Mouse (Mus musculus): ENCODE data around the gene Per2. TPM values are rescaled to one million over a fixed set of nuclear protein-coding genes. Genes with fewer than 3 reads are reported as not detected.

The Per2 gene
- total RNA-seq, 2 experiments from 2014 or later, result 16.1 to 18.6 TPM

GRCm38 (mm10) chr1:91435606-91436130, 23.5 kb downstream of the Per2 start:
- DNase-seq (ENCODE audit: low spot score in 2 of 2), result no peak

GRCm38 (mm10) chr1:91434905-91435304, 24.2 kb downstream of the Per2 start:
- DNase-seq (ENCODE audit: low spot score in 2 of 2), result no peak

- DNase-seq (ENCODE audit: low spot score in 2 of 2), result no peak
Measured at GRCm38 (mm10) chr1:91430761-91431160, 28.4 kb downstream of the Per2 start.

- DNase-seq (ENCODE audit: low spot score in 2 of 2), result no peak
Measured at GRCm38 (mm10) chr1:91429212-91429611, 29.9 kb downstream of the Per2 start.

- DNase-seq (ENCODE audit: low spot score in 2 of 2), result peak; percentile 81 to 86
Measured at GRCm38 (mm10) chr1:91428614-91429013, 30.5 kb downstream of the Per2 start.

GRCm38 (mm10) chr1:91426397-91426796, 32.7 kb downstream of the Per2 start:
- DNase-seq (ENCODE audit: low spot score in 2 of 2), result no peak

GRCm38 (mm10) chr1:91420601-91421065, 38.5 kb downstream of the Per2 start:
- DNase-seq (ENCODE audit: low spot score in 2 of 2), result no peak

GRCm38 (mm10) chr1:91419862-91420600, 39.1 kb downstream of the Per2 start:
- DNase-seq (ENCODE audit: low spot score in 2 of 2), result no peak

GRCm38 (mm10) chr1:91417991-91418390, 41.1 kb downstream of the Per2 start:
- no peak for DNase-seq (ENCODE audit: low spot score in 2 of 2)

- no peak for DNase-seq (ENCODE audit: low spot score in 2 of 2)
Measured at GRCm38 (mm10) chr1:91415311-91415710, 43.8 kb downstream of the Per2 start.

GRCm38 (mm10) chr1:91414903-91415302, 44.2 kb downstream of the Per2 start:
- DNase-seq (ENCODE audit: low spot score in 2 of 2), result no peak

GRCm38 (mm10) chr1:91413898-91414594, 45.1 kb downstream of the Per2 start, which contains the start of gene Hes6:
Hes6 (minus strand) TSS chr1:91414038.
- DNase-seq (ENCODE audit: low spot score in 2 of 2), result peak; percentile 81 to 87

- no peak for DNase-seq (ENCODE audit: low spot score in 2 of 2)
Measured at GRCm38 (mm10) chr1:91413536-91413897, 45.6 kb downstream of the Per2 start.

- DNase-seq (ENCODE audit: low spot score in 2 of 2), result peak; percentile 85 to 90
Measured at GRCm38 (mm10) chr1:91413030-91413506, 46.1 kb downstream of the Per2 start.

GRCm38 (mm10) chr1:91412286-91413029, 46.7 kb downstream of the Per2 start:
- peak; percentile 34 to 41 for DNase-seq (ENCODE audit: low spot score in 2 of 2)

- DNase-seq (ENCODE audit: low spot score in 2 of 2), result no peak
Measured at GRCm38 (mm10) chr1:91411631-91412285, 47.4 kb downstream of the Per2 start.

GRCm38 (mm10) chr1:91407819-91408218, 51.3 kb downstream of the Per2 start:
- no peak for DNase-seq (ENCODE audit: low spot score in 2 of 2)

- peak in 1 of 2 experiments; percentile 39 for DNase-seq (ENCODE audit: low spot score in 2 of 2)
Measured at GRCm38 (mm10) chr1:91405406-91406169, 53.5 kb downstream of the Per2 start.

GRCm38 (mm10) chr1:91404976-91405375, 54.1 kb downstream of the Per2 start:
- DNase-seq (ENCODE audit: low spot score in 2 of 2), result no peak
